In the genomic region with DNA sequence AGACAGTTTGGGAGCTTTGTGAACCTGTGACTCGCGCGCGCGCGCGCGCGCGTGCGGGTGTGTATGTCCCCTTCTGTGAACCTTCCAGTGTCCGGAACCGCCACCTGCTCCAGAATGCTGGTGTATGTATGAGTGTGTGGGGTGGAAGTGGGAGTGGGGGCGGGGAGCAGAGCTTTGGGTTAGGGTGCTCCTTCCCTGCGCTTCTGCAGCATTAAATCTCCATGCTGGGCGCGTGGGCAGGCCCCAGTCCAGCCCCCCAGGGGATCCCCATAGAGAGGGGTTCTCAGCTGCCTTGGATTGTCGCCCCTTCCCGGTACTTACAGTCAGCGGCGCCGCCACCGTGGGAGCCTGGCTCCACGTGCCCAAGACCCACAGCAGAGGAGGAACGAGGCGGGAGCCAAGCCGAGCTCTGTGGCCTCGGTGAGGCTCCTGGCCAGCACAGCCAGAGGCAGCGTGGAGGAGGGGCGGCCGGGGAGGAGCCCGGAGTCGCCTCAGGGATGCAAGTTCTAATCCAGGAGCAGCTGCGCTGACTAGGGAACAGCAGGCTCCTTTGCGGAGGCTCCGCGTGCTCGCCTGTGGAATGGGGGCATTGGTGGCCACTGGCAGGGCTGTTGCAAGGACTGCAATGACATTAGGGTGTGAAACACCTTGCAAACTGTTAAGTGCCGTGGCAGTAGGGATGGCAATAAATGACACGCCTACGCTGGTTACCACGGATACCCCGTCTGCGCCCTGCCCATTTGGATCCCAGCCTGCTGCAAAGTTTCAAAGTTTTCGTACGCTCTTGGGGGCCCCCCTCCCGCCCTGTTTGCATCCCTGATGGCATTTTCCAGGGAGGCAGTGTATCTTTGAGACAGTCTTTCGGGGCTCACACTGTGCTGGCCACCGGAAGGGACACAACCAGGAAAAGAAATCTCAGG, we compare ENCODE assay signal across 9 mouse cellular contexts. TPM values are rescaled to one million over a fixed set of nuclear protein-coding genes. Genes with fewer than 3 reads are reported as not detected.
DNase-seq lines count a peak whose midpoint lies in the region; ATAC-seq and TF ChIP-seq lines count a peak whose summit lies in the region.
"Had no signal": no experiment of that assay in that cellular context is flagged by ENCODE, and none has a peak within 500 bp of the region (broad histone marks: within the 10 kb centered on the region; RNA-seq: fewer than 3 reads in every experiment).

A gene (minus strand): TSS at position 664 of the 920 bp plus-strand sequence.

- peak; percentile 73 for TF ChIP-seq EP300 in ES-Bruce4 (IDR thresholded peaks at IDR 0.05; ENCODE audit: insufficient read depth, low read depth, low read length)

- no peak for ATAC-seq in limb, embryonic 15.5 days (ENCODE audit: insufficient number of reproducible peaks, low FRiP score, low TSS enrichment, low read depth)
- ATAC-seq in stomach, embryonic 15.5 days (ENCODE audit: insufficient read depth, low FRiP score, low read depth): no peak
- no peak for ATAC-seq in frontal cortex, adult (ENCODE audit: low TSS enrichment)

- no peak for TF ChIP-seq POLR2A in ES-Bruce4 (IDR thresholded peaks at IDR 0.05; ENCODE audit: insufficient read depth, low read length)

- intact Hi-C loops in heart, postnatal 14 days (cut with DNase I): no loop called here

- peak within 1 kb of the TSS; percentile 47; the same call in 1 of the 2 replicates for H3K27ac ChIP-seq in heart, embryonic 10.5 days
- peak within 1 kb of the TSS; percentile 97 for H3K27ac ChIP-seq in ES-Bruce4 (ENCODE audit: insufficient read depth, low read length)
- H3K27ac ChIP-seq in forebrain, embryonic 10.5 days: no peak within 1 kb of the TSS; the same call in 1 of the 2 replicates
- H3K27ac ChIP-seq in limb, embryonic 15.5 days: peak within 1 kb of the TSS; percentile 81
- peak within 1 kb of the TSS; percentile 40; the same call in 1 of the 2 replicates for H3K27ac ChIP-seq in stomach, embryonic 15.5 days

- DNase-seq in heart, embryonic 10.5 days (ENCODE audit: low spot score): no peak
- DNase-seq in heart, postnatal 14 days: no peak
- DNase-seq in forebrain, embryonic 10.5 days (ENCODE audit: extremely low spot score, low spot score): no peak
- no peak for DNase-seq in T-cell, adult 2 months (ENCODE audit: low spot score)

- H3K36me3 ChIP-seq in heart, embryonic 10.5 days: no peaks in the 10 kb centered on the region
- peaks cover 12% of the 10 kb centered on the region for H3K36me3 ChIP-seq in ES-Bruce4 (ENCODE audit: control insufficient read depth, insufficient read depth, low read length, poor library complexity, severe bottlenecking)
- H3K36me3 ChIP-seq in forebrain, embryonic 10.5 days (replicated peaks): no peaks in the 10 kb centered on the region
- H3K36me3 ChIP-seq in limb, embryonic 15.5 days: no peaks in the 10 kb centered on the region
- H3K36me3 ChIP-seq in stomach, embryonic 15.5 days: no peaks in the 10 kb centered on the region

- peaks cover 25% of the 10 kb centered on the region for H3K4me1 ChIP-seq in heart, embryonic 10.5 days
- peaks cover under 1% of the 10 kb centered on the region for H3K4me1 ChIP-seq in ES-Bruce4 (ENCODE audit: control insufficient read depth, insufficient read depth, low read length)
- H3K4me1 ChIP-seq in forebrain, embryonic 10.5 days: peaks cover 39% of the 10 kb centered on the region
- peaks cover 16% of the 10 kb centered on the region for H3K4me1 ChIP-seq in limb, embryonic 15.5 days
- peaks cover 15% of the 10 kb centered on the region for H3K4me1 ChIP-seq in stomach, embryonic 15.5 days

- peak within 1 kb of the TSS; percentile 93 for H3K9ac ChIP-seq in ES-Bruce4 (ENCODE audit: low read depth, poor library complexity, severe bottlenecking)
- no peak within 1 kb of the TSS for H3K9ac ChIP-seq in limb, embryonic 15.5 days
- H3K9ac ChIP-seq in stomach, embryonic 15.5 days: no peak within 1 kb of the TSS

- H3K9me3 ChIP-seq in heart, embryonic 10.5 days: no peaks in the 10 kb centered on the region
- no peaks in the 10 kb centered on the region for H3K9me3 ChIP-seq in ES-Bruce4 (replicated peaks; ENCODE audit: control insufficient read depth, insufficient read depth, low read length, poor library complexity, severe bottlenecking)
- no peaks in the 10 kb centered on the region for H3K9me3 ChIP-seq in forebrain, embryonic 10.5 days
- no peaks in the 10 kb centered on the region for H3K9me3 ChIP-seq in limb, embryonic 15.5 days
- no peaks in the 10 kb centered on the region for H3K9me3 ChIP-seq in stomach, embryonic 15.5 days

- TF ChIP-seq CTCF in ES-Bruce4 (IDR thresholded peaks at IDR 0.05; ENCODE audit: low read depth, low read length): no peak

- peak within 1 kb of the TSS; percentile 41 for H3K4me2 ChIP-seq in limb, embryonic 15.5 days
- H3K4me2 ChIP-seq in stomach, embryonic 15.5 days: peak within 1 kb of the TSS; percentile 50

- WGBS in heart, embryonic 10.5 days: 2% methylated on average over 49 of the region's 49 CpGs
- 2% methylated on average over 49 of the region's 49 CpGs for WGBS in forebrain, embryonic 10.5 days
- 1% methylated on average over 48 of the region's 49 CpGs for WGBS in limb, embryonic 15.5 days
- 1% methylated on average over 49 of the region's 49 CpGs for WGBS in stomach, embryonic 15.5 days

- peaks cover 83% of the 10 kb centered on the region for H3K27me3 ChIP-seq in heart, embryonic 10.5 days (ENCODE audit: insufficient read depth, poor library complexity, severe bottlenecking)
- no peaks in the 10 kb centered on the region for H3K27me3 ChIP-seq in ES-Bruce4 (ENCODE audit: control insufficient read depth, insufficient read depth, low read length, poor library complexity, severe bottlenecking)
- peaks cover 81% of the 10 kb centered on the region for H3K27me3 ChIP-seq in forebrain, embryonic 10.5 days (ENCODE audit: poor library complexity, severe bottlenecking)
- peaks cover 77% of the 10 kb centered on the region for H3K27me3 ChIP-seq in limb, embryonic 15.5 days
- peaks cover 57% of the 10 kb centered on the region for H3K27me3 ChIP-seq in stomach, embryonic 15.5 days (replicated peaks)

- peak within 1 kb of the TSS; percentile 46 for H3K4me3 ChIP-seq in heart, embryonic 10.5 days
- H3K4me3 ChIP-seq in ES-Bruce4 (ENCODE audit: low read depth, low read length): peak within 1 kb of the TSS; percentile 69
- H3K4me3 ChIP-seq in forebrain, embryonic 10.5 days: peak within 1 kb of the TSS; percentile 41
- peak within 1 kb of the TSS; percentile 33 for H3K4me3 ChIP-seq in limb, embryonic 15.5 days
- H3K4me3 ChIP-seq in stomach, embryonic 15.5 days (replicated peaks): peak within 1 kb of the TSS; percentile 31

RNA-seq across cellular contexts. Expression of the gene that starts here (rescaled TPM):
- polyA plus RNA-seq in heart, embryonic 10.5 days (2016; fragmentation: Nextera tagmentation; extraction: Ambion mirVana): 0.90 and 3.2 TPM in 2 replicates
- under 1 TPM in 1 of 2 experiments, not detected in 1; 0.22 TPM for total RNA-seq in heart, postnatal 14 days (2021)
- polyA plus RNA-seq in ES-Bruce4 (2011; ENCODE audit: insufficient read depth, insufficient read length, low read depth, missing spikeins): 57.2 and 66.7 TPM in 2 replicates
- 2.1 and 3.1 TPM in 2 replicates for polyA plus RNA-seq in forebrain, embryonic 10.5 days (2016; fragmentation: Nextera tagmentation; extraction: Ambion mirVana)
- 20.8 and 23.1 TPM in 2 replicates for polyA plus RNA-seq in limb, embryonic 15.5 days (2015; fragmentation: Nextera tagmentation; extraction: Ambion mirVana)
- polyA plus RNA-seq in stomach, embryonic 15.5 days (2015; fragmentation: Nextera tagmentation; extraction: Ambion mirVana): 4.3 and 5.6 TPM in 2 replicates
- total RNA-seq: CH12.LX had no signal
